Mouse (Mus musculus): ENCODE data around the gene Zcchc14. TPM values are rescaled to one million over a fixed set of nuclear protein-coding genes. Genes with fewer than 3 reads are reported as not detected.

The Zcchc14 gene
- total and polyA plus RNA-seq, 3 experiments: not detected

GRCm38 (mm10) chr8:121573275-121573674 lies 79.4 kb downstream of the Zcchc14 start:
- DNase-seq (ENCODE audit: extremely low read depth): no peak
- Histone ChIP-seq H3K27me3 (replicated peaks) (no peaks in the 10 kb centered on the region), H3K9me3 (replicated peaks; ENCODE audit: low read length) (no peaks in the 10 kb centered on the region), H3K27ac (ENCODE audit: insufficient read depth, low read depth) (no peak overlapping the region), H3K79me2 (replicated peaks; ENCODE audit: control insufficient read depth, extremely low read depth, insufficient read depth, poor library complexity, severe bottlenecking) (peaks cover 41% of the 10 kb centered on the region), H3K36me3 (replicated peaks in 1 of 2; ENCODE audit: control insufficient read depth in 1 of 2, insufficient read depth in 1 of 2, low read length in 1 of 2) (peaks cover 0 to 63% of the 10 kb centered on the region in 2 experiments), H3K4me2 (ENCODE audit: insufficient read depth, low read depth, poor library complexity, severe bottlenecking) (no peak overlapping the region), H3K4me3 (replicated peaks in 1 of 3; ENCODE audit: low read depth in 2 of 3, low read length in 2 of 3, poor library complexity in 1 of 3) (no peak overlapping the region), H3K4me1 (ENCODE audit: control insufficient read depth in 1 of 2, insufficient read depth in 2 of 2) (peaks cover 6 to 32% of the 10 kb centered on the region in 2 experiments; a peak in 3 of 4 replicates), H3K9ac (ENCODE audit: insufficient read depth, low read depth) (no peak overlapping the region)
- TF ChIP-seq JUND (conservative IDR thresholded peaks at IDR 0.05; ENCODE audit: low read depth, low read length) (no peak), MAFK (IDR thresholded peaks at IDR 0.05; ENCODE audit: insufficient replicate concordance, low read length) (no peak), SMC3 (IDR thresholded peaks at IDR 0.05; ENCODE audit: low read depth, low read length) (no peak), MAX (IDR thresholded peaks at IDR 0.05; ENCODE audit: low read length) (no peak), RCOR1 (conservative IDR thresholded peaks at IDR 0.05; ENCODE audit: low read depth, low read length) (no peak), EP300 (IDR thresholded peaks at IDR 0.05; ENCODE audit: low read length) (no peak), NELFE (IDR thresholded peaks at IDR 0.05; ENCODE audit: low read depth, low read length) (no peak), HCFC1 (IDR thresholded peaks at IDR 0.05; ENCODE audit: low read depth, low read length) (no peak), UBTF (IDR thresholded peaks at IDR 0.05; ENCODE audit: low read depth, low read length) (no peak), MEF2A (IDR thresholded peaks at IDR 0.05; ENCODE audit: borderline replicate concordance, low read depth, low read length) (no peak), MYC (IDR thresholded peaks at IDR 0.05; ENCODE audit: low read depth, low read length) (no peak), E2F4 (IDR thresholded peaks at IDR 0.05; ENCODE audit: insufficient replicate concordance, low read depth, low read length) (no peak), USF1 (IDR thresholded peaks at IDR 0.05; ENCODE audit: low read depth, low read length) (no peak), JUN (IDR thresholded peaks at IDR 0.05; ENCODE audit: insufficient read depth, low read depth, low read length) (no peak), RAD21 (IDR thresholded peaks at IDR 0.05; ENCODE audit: low read depth, low read length) (no peak), POLR2A (IDR thresholded peaks at IDR 0.05; ENCODE audit: low read depth, low read length) (no peak), BHLHE40 (IDR thresholded peaks at IDR 0.05; ENCODE audit: low read depth, low read length) (no peak), TBP (conservative IDR thresholded peaks at IDR 0.05; ENCODE audit: low read depth, low read length) (no peak), NRF1 (IDR thresholded peaks at IDR 0.05; ENCODE audit: low read depth, low read length) (no peak)
- dilution Hi-C loops (cut with MboI; ENCODE audit: extremely low pct_ligation_motif_present, extremely low pct_unique_long_range_greater_than_20kb, low sequenced_read_pairs): no loop called here
- in situ Hi-C loops (cut with MboI; ENCODE audit: low pct_ligation_motif_present, low pct_unique_long_range_greater_than_20kb, low sequenced_read_pairs): no loop called here

GRCm38 (mm10) chr8:121572121-121572520 lies 80.6 kb downstream of the Zcchc14 start:
- peaks cover 0 to 74% of the 10 kb centered on the region in 2 experiments for H3K36me3 ChIP-seq (replicated peaks in 1 of 2; ENCODE audit: control insufficient read depth in 1 of 2, insufficient read depth in 1 of 2, low read length in 1 of 2)
- peaks cover 33% of the 10 kb centered on the region for H3K79me2 ChIP-seq (replicated peaks; ENCODE audit: control insufficient read depth, extremely low read depth, insufficient read depth, poor library complexity, severe bottlenecking)
- DNase-seq (ENCODE audit: extremely low read depth): no peak
- no peak overlapping the region for H3K4me3 ChIP-seq (replicated peaks in 1 of 3; ENCODE audit: low read depth in 2 of 3, low read length in 2 of 3, poor library complexity in 1 of 3)
- no peak for TF ChIP-seq NELFE (IDR thresholded peaks at IDR 0.05; ENCODE audit: low read depth, low read length)
- TF ChIP-seq CHD1 (IDR thresholded peaks at IDR 0.05; ENCODE audit: low read depth, low read length): no peak
- TF ChIP-seq TBP (conservative IDR thresholded peaks at IDR 0.05; ENCODE audit: low read depth, low read length): no peak
- TF ChIP-seq USF1 (IDR thresholded peaks at IDR 0.05; ENCODE audit: low read depth, low read length): no peak
- TF ChIP-seq KAT2A (IDR thresholded peaks at IDR 0.05; ENCODE audit: insufficient replicate concordance, low read length): no peak
- no peak for TF ChIP-seq RAD21 (IDR thresholded peaks at IDR 0.05; ENCODE audit: low read depth, low read length)
- no peak for TF ChIP-seq POLR2AphosphoS2 (IDR thresholded peaks at IDR 0.05; ENCODE audit: low read depth, low read length)
- no peak for TF ChIP-seq ZC3H11A (IDR thresholded peaks at IDR 0.05; ENCODE audit: low read depth, low read length)
- H3K9me3 ChIP-seq (replicated peaks; ENCODE audit: low read length): no peaks in the 10 kb centered on the region
- no peaks in the 10 kb centered on the region for H3K27me3 ChIP-seq (replicated peaks)
- in situ Hi-C loops (cut with MboI; ENCODE audit: low pct_ligation_motif_present, low pct_unique_long_range_greater_than_20kb, low sequenced_read_pairs): no loop called here
- H3K9ac ChIP-seq (ENCODE audit: insufficient read depth, low read depth): no peak overlapping the region
- dilution Hi-C loops (cut with MboI; ENCODE audit: extremely low pct_ligation_motif_present, extremely low pct_unique_long_range_greater_than_20kb, low sequenced_read_pairs): no loop called here
- no peak overlapping the region for H3K4me2 ChIP-seq (ENCODE audit: insufficient read depth, low read depth, poor library complexity, severe bottlenecking)
- H3K4me1 ChIP-seq (ENCODE audit: control insufficient read depth in 1 of 2, insufficient read depth in 2 of 2): peaks cover 5 to 29% of the 10 kb centered on the region in 2 experiments; a peak in 3 of 4 replicates
- H3K27ac ChIP-seq (ENCODE audit: insufficient read depth, low read depth): no peak overlapping the region

All from CH12.LX (cell line).